Mouse (Mus musculus) MEL (cell line): ENCODE results near the gene Mrps26. TPM values are rescaled to one million over a fixed set of nuclear protein-coding genes. Genes with fewer than 3 reads are reported as not detected.
A peak's percentile ranks its signal among the peaks of the same experiment; 100 is the strongest.

ENCODE experiments used
- DNase-seq: peaks from one replicate; pipeline ENCODE4 v3.0.0; 2011; ENCODE audit warnings: low read depth, low spot score
- H3K27ac ChIP-seq: 2 replicates; pipeline ENCODE4 v1.5.1; 2012; ENCODE audit warnings: low read depth, mild to moderate bottlenecking, control low read depth, low read length, moderate library complexity; ENCODE audit not compliant: control insufficient read depth
- H3K27me3 ChIP-seq, 2 experiments: fragments of 150-350 bp in 1 of 2; sonication (generic) in 1 of 2; 2 replicates each; pipeline ENCODE4 v1.6.1; 2012; ENCODE audit warnings: low read length in 2 of 2, mild to moderate bottlenecking in 2 of 2, improper control_type of control experiment in 1 of 2, moderate library complexity in 1 of 2; ENCODE audit not compliant: insufficient read depth in 2 of 2, control insufficient read depth in 1 of 2
- H3K36me3 ChIP-seq, 2 experiments: 2 replicates each; pipeline ENCODE4 v1.6.1; 2012 to 2014; ENCODE audit warnings: low read length in 2 of 2, improper control_type of control experiment in 1 of 2, inconsistent platforms in 1 of 2, mild to moderate bottlenecking in 1 of 2; ENCODE audit not compliant: insufficient read depth in 2 of 2, control insufficient read depth in 1 of 2
- H3K4me1 ChIP-seq, 2 experiments: fragments of 150-350 bp in 1 of 2; sonication (generic) in 1 of 2; 2 replicates each; pipeline ENCODE4 v1.6.1; 2012; ENCODE audit warnings: low read length in 2 of 2, improper control_type of control experiment in 1 of 2, mild to moderate bottlenecking in 1 of 2; ENCODE audit not compliant: insufficient read depth in 2 of 2, control insufficient read depth in 1 of 2
- H3K4me3 ChIP-seq, 2 experiments: fragments of 150-350 bp in 1 of 2; sonication (generic) in 1 of 2; 2 replicates each; pipeline ENCODE4 v1.5.1; 2012; ENCODE audit warnings: low read depth in 2 of 2, low read length in 2 of 2, mild to moderate bottlenecking in 2 of 2, moderate library complexity in 2 of 2, control low read depth in 1 of 2, improper control_type of control experiment in 1 of 2; ENCODE audit not compliant: control insufficient read depth in 1 of 2, insufficient read depth in 1 of 2
- H3K79me2 ChIP-seq: 2 replicates; pipeline ENCODE4 v1.6.1; 2012; ENCODE audit warnings: mild to moderate bottlenecking, low read length, moderate library complexity; ENCODE audit not compliant: control insufficient read depth, poor library complexity, insufficient read depth
- H3K9ac ChIP-seq: 2 replicates; pipeline ENCODE4 v1.6.1; 2012; ENCODE audit warnings: low read depth, mild to moderate bottlenecking, control low read depth, low read length, moderate library complexity; ENCODE audit not compliant: control insufficient read depth, poor library complexity, severe bottlenecking
- H3K9me3 ChIP-seq: fragments of 150-350 bp; sonication (generic); replicated peaks from 2 replicates; pipeline ENCODE4 v1.6.1; 2012; ENCODE audit warnings: mild to moderate bottlenecking, low read length, improper control_type of control experiment, moderate library complexity; ENCODE audit not compliant: insufficient read depth
- BHLHE40 ChIP-seq: IDR thresholded peaks from 2 replicates; pipeline ENCODE4 v1.6.1; 2012; ENCODE audit warnings: low read depth, mild to moderate bottlenecking, inconsistent platforms, low read length, improper control_type of control experiment, borderline replicate concordance
- CHD1 ChIP-seq: IDR thresholded peaks from 2 replicates; pipeline ENCODE4 v1.6.1; 2012; ENCODE audit warnings: low read depth, mild to moderate bottlenecking, inconsistent platforms, low read length, improper control_type of control experiment
- CHD2 ChIP-seq: IDR thresholded peaks from 2 replicates; pipeline ENCODE4 v1.6.1; 2011; ENCODE audit warnings: low read length, improper control_type of control experiment
- CTCF ChIP-seq, 3 experiments: IDR thresholded peaks in 2 of 3; conservative IDR thresholded peaks in 1 of 3; 2 replicates each; pipeline ENCODE4 v1.5.1; 2011 to 2012; ENCODE audit warnings: low read length in 3 of 3, low read depth in 2 of 3, mild to moderate bottlenecking in 2 of 3, improper control_type of control experiment in 1 of 3, inconsistent platforms in 1 of 3, mixed read lengths in 1 of 3, moderate library complexity in 1 of 3; ENCODE audit not compliant: control insufficient read depth in 1 of 3, insufficient read depth in 1 of 3, poor library complexity in 1 of 3, severe bottlenecking in 1 of 3
- E2F4 ChIP-seq: IDR thresholded peaks from 2 replicates; pipeline ENCODE4 v1.6.1; 2011; ENCODE audit warnings: low read depth, low read length, improper control_type of control experiment, borderline replicate concordance
- ELF1 ChIP-seq: IDR thresholded peaks from 2 replicates; pipeline ENCODE4 v1.6.1; 2014; ENCODE audit warnings: low read depth, mild to moderate bottlenecking, inconsistent platforms, low read length, improper control_type of control experiment, moderate library complexity
- EP300 ChIP-seq, 2 experiments: IDR thresholded peaks; 2 replicates each; pipeline ENCODE4 v1.6.1; 2011; ENCODE audit warnings: improper control_type of control experiment in 2 of 2, low read length in 2 of 2, low read depth in 1 of 2, mild to moderate bottlenecking in 1 of 2
- GABPA ChIP-seq: IDR thresholded peaks from 2 replicates; pipeline ENCODE4 v1.6.1; 2012; ENCODE audit warnings: low read depth, mild to moderate bottlenecking, inconsistent platforms, low read length, improper control_type of control experiment, moderate library complexity
- GATA1 ChIP-seq: IDR thresholded peaks from 2 replicates; pipeline ENCODE4 v1.6.1; 2011; ENCODE audit warnings: low read depth, low read length, improper control_type of control experiment
- HCFC1 ChIP-seq: IDR thresholded peaks from 2 replicates; pipeline ENCODE4 v1.6.1; 2012; ENCODE audit warnings: low read depth, mild to moderate bottlenecking, inconsistent platforms, low read length, improper control_type of control experiment, moderate library complexity
- JUND ChIP-seq: IDR thresholded peaks from 2 replicates; pipeline ENCODE4 v1.6.1; 2011; ENCODE audit warnings: low read depth, mild to moderate bottlenecking, improper control_type of control experiment, low read length
- KAT2A ChIP-seq: conservative IDR thresholded peaks from 2 replicates; pipeline ENCODE4 v1.6.1; 2012; ENCODE audit warnings: low read depth, low read length, improper control_type of control experiment, inconsistent platforms
- MAFK ChIP-seq: IDR thresholded peaks from 2 replicates; pipeline ENCODE4 v1.6.1; 2011; ENCODE audit warnings: low read depth, mild to moderate bottlenecking, low read length, improper control_type of control experiment, borderline replicate concordance
- MAX ChIP-seq: IDR thresholded peaks from 2 replicates; pipeline ENCODE4 v1.6.1; 2011; ENCODE audit warnings: low read length, improper control_type of control experiment
- MAZ ChIP-seq: IDR thresholded peaks from 2 replicates; pipeline ENCODE4 v1.6.1; 2012; ENCODE audit warnings: low read depth, mild to moderate bottlenecking, inconsistent platforms, low read length, improper control_type of control experiment
- MEF2A ChIP-seq: IDR thresholded peaks from 2 replicates; pipeline ENCODE4 v1.6.1; 2014; ENCODE audit warnings: low read depth, mild to moderate bottlenecking, inconsistent platforms, low read length, improper control_type of control experiment; ENCODE audit not compliant: poor library complexity, insufficient replicate concordance, severe bottlenecking; ENCODE audit errors: extremely low read depth
- MXI1 ChIP-seq: IDR thresholded peaks from 2 replicates; pipeline ENCODE4 v1.6.1; 2011; ENCODE audit warnings: mild to moderate bottlenecking, low read depth, low read length, improper control_type of control experiment
- MYB ChIP-seq: IDR thresholded peaks from 2 replicates; pipeline ENCODE4 v1.6.1; 2011; ENCODE audit warnings: mild to moderate bottlenecking, low read depth, low read length, improper control_type of control experiment
- MYC ChIP-seq: IDR thresholded peaks from 2 replicates; pipeline ENCODE4 v1.6.1; 2011; ENCODE audit warnings: low read depth, mild to moderate bottlenecking, low read length, improper control_type of control experiment, moderate library complexity
- NELFE ChIP-seq: IDR thresholded peaks from 2 replicates; pipeline ENCODE4 v1.6.1; 2011; ENCODE audit warnings: low read depth, low read length, improper control_type of control experiment
- NRF1 ChIP-seq: IDR thresholded peaks from 2 replicates; pipeline ENCODE4 v1.6.1; 2014; ENCODE audit warnings: low read depth, mild to moderate bottlenecking, inconsistent platforms, low read length, improper control_type of control experiment, moderate library complexity; ENCODE audit not compliant: poor library complexity, insufficient read depth, severe bottlenecking
- POLR2A ChIP-seq, 2 experiments: IDR thresholded peaks; 2 replicates each; pipeline ENCODE4 v1.6.1; 2011 to 2012; ENCODE audit warnings: low read length in 2 of 2, mild to moderate bottlenecking in 2 of 2, control low read depth in 1 of 2, improper control_type of control experiment in 1 of 2, low read depth in 1 of 2, moderate library complexity in 1 of 2; ENCODE audit not compliant: control insufficient read depth in 1 of 2, insufficient read depth in 1 of 2, poor library complexity in 1 of 2
- POLR2AphosphoS2 ChIP-seq: IDR thresholded peaks from 2 replicates; pipeline ENCODE4 v1.6.1; 2011; ENCODE audit warnings: low read length, improper control_type of control experiment
- POLR2AphosphoS5 ChIP-seq: IDR thresholded peaks from 2 replicates; pipeline ENCODE4 v1.6.1; 2012; ENCODE audit warnings: low read depth, borderline replicate concordance, mild to moderate bottlenecking, inconsistent platforms, low read length, moderate library complexity, mixed read lengths
- RAD21 ChIP-seq: IDR thresholded peaks from 2 replicates; pipeline ENCODE4 v1.6.1; 2011; ENCODE audit warnings: mild to moderate bottlenecking, low read depth, low read length, improper control_type of control experiment
- RCOR1 ChIP-seq: IDR thresholded peaks from 2 replicates; pipeline ENCODE4 v1.6.1; 2012; ENCODE audit warnings: low read depth, mild to moderate bottlenecking, inconsistent platforms, low read length, improper control_type of control experiment
- SIN3A ChIP-seq: IDR thresholded peaks from 2 replicates; pipeline ENCODE4 v1.6.1; 2012; ENCODE audit warnings: low read length, improper control_type of control experiment, inconsistent platforms
- SMC3 ChIP-seq: IDR thresholded peaks from 2 replicates; pipeline ENCODE4 v1.6.1; 2011; ENCODE audit warnings: low read depth, low read length, improper control_type of control experiment
- TAL1 ChIP-seq: IDR thresholded peaks from 2 replicates; pipeline ENCODE4 v1.6.1; 2012; ENCODE audit warnings: mild to moderate bottlenecking, inconsistent platforms, low read length, moderate library complexity, mixed read lengths
- TBP ChIP-seq: IDR thresholded peaks from 2 replicates; pipeline ENCODE4 v1.8.0; 2011; ENCODE audit warnings: low read depth, low read length, improper control_type of control experiment
- TCF12 ChIP-seq: IDR thresholded peaks from 2 replicates; pipeline ENCODE4 v1.6.1; 2014; ENCODE audit warnings: low read depth, mild to moderate bottlenecking, inconsistent platforms, low read length, improper control_type of control experiment, moderate library complexity
- UBTF ChIP-seq: IDR thresholded peaks from 2 replicates; pipeline ENCODE4 v1.6.1; 2012; ENCODE audit warnings: low read depth, mild to moderate bottlenecking, inconsistent platforms, low read length, improper control_type of control experiment, moderate library complexity, borderline replicate concordance; ENCODE audit not compliant: insufficient read depth
- USF1 ChIP-seq: IDR thresholded peaks from 2 replicates; pipeline ENCODE4 v1.6.1; 2014; ENCODE audit warnings: low read depth, mild to moderate bottlenecking, inconsistent platforms, low read length, improper control_type of control experiment, moderate library complexity
- USF2 ChIP-seq, 2 experiments: IDR thresholded peaks; 2 replicates each; pipeline ENCODE4 v1.6.1; 2011 to 2012; ENCODE audit warnings: improper control_type of control experiment in 2 of 2, low read length in 2 of 2, borderline replicate concordance in 1 of 2, inconsistent platforms in 1 of 2, low read depth in 1 of 2, mild to moderate bottlenecking in 1 of 2; ENCODE audit not compliant: insufficient read depth in 1 of 2
- ZC3H11A ChIP-seq: IDR thresholded peaks from 2 replicates; pipeline ENCODE4 v1.6.1; 2012; ENCODE audit warnings: low read depth, mild to moderate bottlenecking, inconsistent platforms, low read length, improper control_type of control experiment
- ZKSCAN1 ChIP-seq: IDR thresholded peaks from 2 replicates; pipeline ENCODE4 v1.6.1; 2012; ENCODE audit warnings: low read depth, mild to moderate bottlenecking, inconsistent platforms, low read length, improper control_type of control experiment, moderate library complexity
- ZMIZ1 ChIP-seq: IDR thresholded peaks from 2 replicates; pipeline ENCODE4 v1.6.1; 2012; ENCODE audit warnings: low read depth, mild to moderate bottlenecking, inconsistent platforms, low read length, improper control_type of control experiment, moderate library complexity
- ZNF384 ChIP-seq: IDR thresholded peaks from 2 replicates; pipeline ENCODE4 v1.6.1; 2012; ENCODE audit warnings: low read depth, mild to moderate bottlenecking, inconsistent platforms, low read length, improper control_type of control experiment
- polyA plus RNA-seq, 2 experiments: library from polyadenylated mRNA; stranded (reverse) in 1 of 2; unstranded in 1 of 2; fragments of >175 nt in 1 of 2; fragments of >200 nt in 1 of 2; gene quantifications; 2 replicates each; pipeline versions ENCODE4 v1.2.1 to v1.2.4; 2012; ENCODE audit warnings: low replicate concordance in 2 of 2, low read depth in 1 of 2; ENCODE audit not compliant: insufficient read length in 2 of 2, insufficient read depth in 1 of 2, missing spikeins in 1 of 2
- total RNA-seq: library from RNA; depleted of rRNA; stranded (reverse); fragments of 300-350 nt; gene quantifications from 2 replicates; pipeline ENCODE4 v1.2.3, GENCODE M21; 2012

Gene Mrps26
- total and polyA plus RNA-seq, 3 experiments, result 121 to 154 TPM; not detected in 1

- Histone ChIP-seq H3K9ac (no peak overlapping the region), H3K4me1 (peaks cover 27 to 34% of the 10 kb centered on the region in 2 experiments), H3K27ac (peak overlapping the region; percentile 46), H3K9me3 (no peaks in the 10 kb centered on the region), H3K27me3 (no peaks in the 10 kb centered on the region), H3K36me3 (peaks cover 0 to 36% of the 10 kb centered on the region in 2 experiments), H3K4me3 (no peak overlapping the region), H3K79me2 (no peaks in the 10 kb centered on the region)
- DNase-seq, result peak; percentile 81
- TF ChIP-seq MYB (no peak), RCOR1 (peak; percentile 97), UBTF (no peak), SIN3A (peak; percentile 62), ZMIZ1 (no peak), GATA1 (peak; percentile 98), POLR2AphosphoS2 (no peak), CTCF (IDR thresholded peaks at IDR 0.05 in 2 of 3, conservative IDR thresholded peaks at IDR 0.05 in 1 of 3; ENCODE audit: control insufficient read depth in 1 of 3, insufficient read depth in 1 of 3, low read depth in 2 of 3, low read length in 3 of 3, poor library complexity in 1 of 3, severe bottlenecking in 1 of 3) (peak; percentile 30 to 78 (median 56); a peak in 5 of 6 replicates), MXI1 (peak; percentile 27; the same call in 1 of the 2 replicates), ZC3H11A (no peak), ZKSCAN1 (no peak), MAX (no peak), NELFE (no peak), TCF12 (peak; percentile 98), ELF1 (peak; percentile 9; the same call in 1 of the 2 replicates), E2F4 (no peak), POLR2A (IDR thresholded peaks at IDR 0.05; ENCODE audit: control insufficient read depth in 1 of 2, insufficient read depth in 1 of 2, low read depth in 1 of 2, low read length in 2 of 2, poor library complexity in 1 of 2) (no peak), RAD21 (peak; percentile 29), ZNF384 (no peak), MEF2A (no peak), MAZ (no peak), TAL1 (peak; percentile 72), POLR2AphosphoS5 (no peak), JUND (no peak), EP300 (IDR thresholded peaks at IDR 0.05; ENCODE audit: low read depth in 1 of 2, low read length in 2 of 2) (peak; percentile 96), MAFK (peak; percentile 46; the same call in 1 of the 2 replicates), CHD2 (no peak), GABPA (no peak), KAT2A (no peak), MYC (peak; percentile 43; the same call in 1 of the 2 replicates), USF1 (no peak), NRF1 (no peak), HCFC1 (no peak), TBP (no peak), BHLHE40 (peak; percentile 76; the same call in 1 of the 2 replicates), CHD1 (no peak), USF2 (IDR thresholded peaks at IDR 0.05; ENCODE audit: borderline replicate concordance in 1 of 2, insufficient read depth in 1 of 2, low read depth in 1 of 2, low read length in 2 of 2) (no peak), SMC3 (peak; percentile 33)
Observed at GRCm38 (mm10) chr2:130597601-130598010, 34.1 kb downstream of the Mrps26 start.
